Mouse (Mus musculus): ENCODE measurements at regions not wholly inside any gene's neighbourhood (a gene's known extent, or its start where the extent isn't known, plus 50 kb on each side); places are given as distances from the start of the nearest gene placed in this dataset.

GRCm38 (mm10) chr2:169041748-169042147, 86.4 kb upstream of the Zfp64 start:
- no peak for DNase-seq (ENCODE audit: low spot score in 2 of 2)

GRCm38 (mm10) chr2:169037975-169038374, 82.6 kb upstream of the Zfp64 start:
- no peak for DNase-seq (ENCODE audit: low spot score in 2 of 2)

GRCm38 (mm10) chr2:169037519-169037918, 82.1 kb upstream of the Zfp64 start:
- no peak for DNase-seq (ENCODE audit: low spot score in 2 of 2)

GRCm38 (mm10) chr2:169035315-169035714, 79.9 kb upstream of the Zfp64 start:
- no peak for DNase-seq (ENCODE audit: low spot score in 2 of 2)

DNA sequence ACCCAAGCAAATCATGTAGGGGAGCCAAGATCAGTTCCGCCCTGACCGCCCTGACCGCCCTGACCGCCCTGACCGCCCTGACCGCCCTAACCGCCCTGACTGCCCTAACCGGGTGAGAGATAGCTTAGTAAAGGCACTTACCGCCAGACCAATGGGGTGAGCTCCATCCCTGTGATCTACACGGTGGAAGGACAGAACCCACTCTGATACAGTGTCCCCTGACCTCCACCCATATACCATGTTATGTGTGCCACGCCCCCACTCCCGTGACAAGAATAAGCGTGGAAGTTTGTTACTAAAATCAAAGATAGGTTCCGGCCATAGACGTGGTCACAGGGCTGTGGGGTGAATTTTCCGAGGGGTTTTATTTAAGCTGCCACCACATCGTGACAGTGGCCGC, 78.6 kb upstream of the Zfp64 start:
- DNase-seq (ENCODE audit: low spot score in 2 of 2) = peak in 1 of 2 experiments; percentile 16

- no peak for DNase-seq (ENCODE audit: low spot score in 2 of 2)
These were observed 77.8 kb upstream of the Zfp64 start for GRCm38 (mm10) chr2:169033181-169033580.

DNA sequence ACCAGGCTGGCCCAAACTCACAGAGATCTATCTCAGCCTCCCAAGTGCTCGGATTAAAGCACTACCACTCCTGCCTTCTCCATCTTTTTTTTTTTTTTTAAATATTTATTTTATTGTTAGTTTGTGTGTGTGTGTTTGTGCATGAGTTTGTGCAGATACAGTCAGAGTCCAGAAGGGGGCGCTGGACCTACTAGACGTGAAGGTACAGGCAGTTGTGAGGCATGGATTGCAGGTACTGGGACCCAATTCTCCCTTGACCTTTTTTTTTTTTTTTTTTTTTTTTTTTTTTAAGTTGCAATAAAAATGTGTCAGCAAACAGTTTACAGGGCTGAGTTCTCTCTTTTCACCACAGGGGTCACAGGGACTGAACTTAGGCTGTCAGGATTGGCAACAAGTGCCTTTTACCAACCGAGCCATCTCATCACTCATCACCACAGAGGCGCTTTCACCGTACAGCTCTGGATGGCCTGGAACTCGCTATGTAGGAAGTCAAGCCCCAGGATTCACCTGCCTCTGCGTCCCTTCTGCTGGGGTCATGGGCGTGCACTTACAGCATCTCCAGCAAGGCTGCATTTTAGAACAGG, 73.2 kb upstream of the Zfp64 start:
- DNase-seq (ENCODE audit: low spot score in 2 of 2) = no peak

DNA sequence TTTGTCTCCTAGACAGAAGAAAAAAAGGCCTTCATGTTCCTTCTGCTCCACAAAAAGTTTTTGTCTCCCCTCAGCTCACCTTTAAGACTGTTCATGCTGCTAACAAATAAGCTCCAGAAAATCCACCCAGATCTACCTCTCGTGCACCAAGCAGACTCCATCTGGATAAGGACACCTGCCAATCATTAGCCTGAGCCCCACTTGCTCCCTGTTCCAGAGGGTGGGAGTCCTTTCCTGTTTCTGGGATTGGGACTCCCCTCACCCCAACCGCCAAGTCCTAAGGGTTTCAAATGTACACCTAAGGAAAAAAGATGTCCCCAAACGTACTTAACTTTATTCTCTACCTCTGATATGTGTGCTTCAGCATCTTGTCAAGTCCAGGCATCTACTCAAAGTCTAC, 63.6 kb upstream of the Zfp64 start:
- DNase-seq (ENCODE audit: low spot score in 2 of 2) = no peak

- no peak for DNase-seq (ENCODE audit: low spot score in 2 of 2)
These were observed 54.9 kb upstream of the Zfp64 start for GRCm38 (mm10) chr2:169010271-169010670.

DNA sequence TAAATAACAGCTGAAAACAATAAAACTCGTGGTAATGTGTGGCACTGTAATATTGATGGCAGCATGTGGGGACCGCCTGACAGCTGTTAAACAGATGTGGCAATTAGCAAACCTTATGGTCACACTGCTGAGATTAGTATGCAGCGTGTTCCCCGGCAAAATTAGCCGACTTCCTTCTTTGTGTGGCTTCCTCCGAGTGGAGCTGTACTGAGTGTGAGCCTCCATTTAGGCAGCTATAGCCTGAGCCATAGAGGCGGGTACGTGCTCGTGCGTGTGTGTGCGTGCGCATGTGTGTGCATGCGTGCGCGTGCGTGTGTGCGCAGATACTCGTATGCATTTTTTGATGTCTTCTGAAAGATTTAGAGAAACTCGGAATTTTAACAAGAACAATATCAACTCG, 53.4 kb upstream of the Zfp64 start:
- DNase-seq (ENCODE audit: low spot score in 2 of 2) = no peak

- no peak for DNase-seq (ENCODE audit: low spot score in 2 of 2)
These were observed 52.9 kb upstream of the Zfp64 start for GRCm38 (mm10) chr2:169008333-169008732.

- no peak for DNase-seq (ENCODE audit: low spot score in 2 of 2)
These were observed 51.2 kb upstream of the Zfp64 start for GRCm38 (mm10) chr2:169006549-169006948.

DNA sequence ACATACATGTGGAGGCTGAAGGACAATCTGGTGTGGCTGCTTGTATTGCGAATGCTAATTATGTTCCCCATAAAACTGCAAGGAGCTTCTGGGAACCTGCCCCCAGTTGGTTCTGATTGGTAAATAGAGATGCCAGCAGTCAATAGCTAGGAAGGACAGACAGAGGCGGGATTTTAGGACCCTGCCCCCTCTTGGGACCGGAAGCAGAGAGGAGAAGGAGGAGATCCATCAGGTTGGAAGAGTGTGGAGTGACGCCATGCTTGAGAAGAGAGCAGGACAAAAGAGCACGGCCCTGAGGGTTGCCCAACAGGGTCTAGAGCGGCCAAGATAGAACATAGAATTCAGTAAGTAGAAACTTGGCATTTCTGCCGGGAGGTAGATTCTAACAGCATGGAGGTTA, 50.4 kb upstream of the Zfp64 start:
- DNase-seq (ENCODE audit: low spot score in 2 of 2) = no peak
